In genomic region chr10:117917870-117918269, GRCm38 (mm10) we compare ENCODE assay signal across 30 mouse cellular contexts.
DNase-seq lines count a peak whose midpoint lies in the region; ATAC-seq and TF ChIP-seq lines count a peak whose summit lies in the region.
"Had no signal": no experiment of that assay in that cellular context is flagged by ENCODE, and none has a peak within 500 bp of the region (broad histone marks: within the 10 kb centered on the region; RNA-seq: fewer than 3 reads in every experiment).

No protein-coding gene starts in this region.

- no peak overlapping the region for H3K4me2 ChIP-seq in forebrain, embryonic 13.5 days
- H3K4me2 ChIP-seq: forebrain, embryonic 15.5 days; heart, embryonic 12.5 days; hindbrain, embryonic 15.5 days; intestine, embryonic 15.5 days; limb, embryonic 15.5 days had no signal

- DNase-seq in thymus, adult 2 months, result peak; percentile 33
- DNase-seq in thymus, adult 18-20 months, result no peak
- peak; percentile 33 for DNase-seq in T-cell, adult 2 months (ENCODE audit: low spot score)
- peak; percentile 30 for DNase-seq in thymus, postnatal 4 days
- no peak for DNase-seq in adrenal gland, adult (ENCODE audit: inconsistent age in 2 of 2, low spot score in 1 of 2)
- DNase-seq: adrenal gland, postnatal 10 days; cerebellum, adult 8-10 months; cerebellum, postnatal 36 days; gastrocnemius, adult 2 months; gastrocnemius, postnatal 36 days; kidney, adult 9 months; kidney, postnatal 10 days; layer of hippocampus, adult 9-11 months; liver, postnatal 0 days; midbrain, embryonic 14.5 days; right cerebral cortex, adult 18-20 months; spleen, adult 18-20 months had no signal

- no peak overlapping the region for H3K4me3 ChIP-seq in thymus, adult 2 months (ENCODE audit: control insufficient read depth, insufficient read depth, low read length)
- H3K4me3 ChIP-seq in forebrain, embryonic 13.5 days, result no peak overlapping the region
- H3K4me3 ChIP-seq: forebrain, embryonic 15.5 days; gastrocnemius, adult 2 months; heart, adult 2 months; heart, embryonic 12.5 days; hindbrain, embryonic 10.5 days; hindbrain, embryonic 15.5 days; intestine, embryonic 15.5 days; limb, embryonic 10.5 days; limb, embryonic 15.5 days had no signal

- WGBS in thymus, adult 2 months, result 59% methylated on average over 2 of the region's 2 CpGs
- 83% methylated on average over 2 of the region's 2 CpGs for WGBS in forebrain, embryonic 13.5 days

- H3K27me3 ChIP-seq in thymus, adult 2 months (ENCODE audit: control insufficient read depth, insufficient read depth, low read length), result no peaks in the 10 kb centered on the region
- H3K27me3 ChIP-seq in forebrain, embryonic 13.5 days, result no peaks in the 10 kb centered on the region
- H3K27me3 ChIP-seq: forebrain, embryonic 15.5 days; heart, embryonic 12.5 days; hindbrain, embryonic 15.5 days; intestine, embryonic 15.5 days; limb, embryonic 15.5 days had no signal

- peak overlapping the region; percentile 83; the same call in 1 of the 2 replicates for H3K27ac ChIP-seq in thymus, adult 2 months (ENCODE audit: control insufficient read depth, insufficient read depth, low read length)
- no peak overlapping the region for H3K27ac ChIP-seq in forebrain, embryonic 13.5 days
- H3K27ac ChIP-seq: forebrain, embryonic 15.5 days; gastrocnemius, adult 2 months; heart, adult 2 months; hindbrain, embryonic 10.5 days; hindbrain, embryonic 15.5 days; intestine, embryonic 15.5 days; limb, embryonic 10.5 days; limb, embryonic 15.5 days; macrophage had no signal

- H3K4me1 ChIP-seq in thymus, adult 2 months (replicated peaks; ENCODE audit: control insufficient read depth, insufficient read depth, low read length), result peaks cover 24% of the 10 kb centered on the region
- no peaks in the 10 kb centered on the region for H3K4me1 ChIP-seq in forebrain, embryonic 13.5 days
- H3K4me1 ChIP-seq: forebrain, embryonic 15.5 days; hindbrain, embryonic 10.5 days; hindbrain, embryonic 15.5 days; intestine, embryonic 15.5 days; limb, embryonic 10.5 days; limb, embryonic 15.5 days had no signal

- H3K36me3 ChIP-seq in thymus, adult 2 months (ENCODE audit: control insufficient read depth, insufficient read depth, low read length), result no peaks in the 10 kb centered on the region
- no peaks in the 10 kb centered on the region for H3K36me3 ChIP-seq in forebrain, embryonic 13.5 days (ENCODE audit: poor library complexity, severe bottlenecking)
- H3K36me3 ChIP-seq: forebrain, embryonic 15.5 days; G1E; heart, embryonic 12.5 days; hindbrain, embryonic 10.5 days; hindbrain, embryonic 15.5 days; intestine, embryonic 15.5 days; limb, embryonic 10.5 days; limb, embryonic 15.5 days had no signal

- ATAC-seq in monocyte, adult 5-6 weeks (replicated peaks; ENCODE audit: insufficient number of reproducible peaks, low FRiP score, low TSS enrichment, poor library complexity, severe bottlenecking), result 0 out of 2 replicates have a peak, but pooled peaks have one; percentile 34
- ATAC-seq in forebrain, embryonic 13.5 days, result no peak
- ATAC-seq in granulocyte monocyte progenitor cell, adult 5-6 weeks (replicated peaks; ENCODE audit: poor library complexity, severe bottlenecking), result no peak
- ATAC-seq: forebrain, embryonic 15.5 days; liver, postnatal 0 days had no signal

- H3K9me3 ChIP-seq in forebrain, embryonic 13.5 days (replicated peaks), result no peaks in the 10 kb centered on the region
- H3K9me3 ChIP-seq: forebrain, embryonic 15.5 days; G1E; heart, embryonic 12.5 days; hindbrain, embryonic 10.5 days; hindbrain, embryonic 15.5 days; intestine, embryonic 15.5 days; limb, embryonic 10.5 days; limb, embryonic 15.5 days had no signal

- H3K9ac ChIP-seq in forebrain, embryonic 13.5 days, result no peak overlapping the region
- H3K9ac ChIP-seq: forebrain, embryonic 15.5 days; heart, embryonic 12.5 days; hindbrain, embryonic 15.5 days; intestine, embryonic 15.5 days; limb, embryonic 15.5 days; liver, postnatal 0 days had no signal

- TF ChIP-seq CTCF in thymus, adult 2 months (IDR thresholded peaks at IDR 0.05; ENCODE audit: borderline replicate concordance, control insufficient read depth, extremely low read depth, insufficient read depth, low read length, poor library complexity), result no peak

- no peak for TF ChIP-seq POLR2A in thymus, adult 2 months (IDR thresholded peaks at IDR 0.05; ENCODE audit: control insufficient read depth, extremely low read depth, insufficient read depth, low read length, poor library complexity)

Comparison
In these comparisons a context has a peak if more than half of its experiments do, and no peak if none do; other contexts are left out.
1. DNase-seq: peak in thymus, adult 2 months (single experiment), T-cell, adult 2 months (single experiment) and thymus, postnatal 4 days (single experiment); none in thymus, adult 18-20 months (0 of 2) and adrenal gland, adult (0 of 2).